Mouse (Mus musculus): ENCODE data around the gene Fgf22.

DNA sequence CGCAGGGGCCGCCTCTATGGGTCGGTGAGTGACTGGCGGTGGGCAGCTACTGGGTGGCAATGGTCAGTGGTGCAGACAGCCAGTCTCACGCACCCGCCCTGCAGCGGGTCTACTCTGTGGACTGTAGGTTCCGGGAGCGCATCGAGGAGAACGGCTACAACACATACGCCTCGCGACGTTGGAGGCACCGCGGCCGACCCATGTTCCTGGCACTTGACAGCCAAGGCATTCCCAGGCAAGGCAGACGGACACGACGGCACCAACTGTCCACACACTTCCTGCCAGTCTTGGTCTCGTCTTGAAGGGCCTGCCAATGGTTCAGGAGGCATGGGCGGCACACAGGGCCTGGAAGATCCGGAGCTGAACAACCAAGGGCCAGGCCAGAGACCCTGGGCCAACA, 1.8 kb downstream of the Fgf22 start:
- TF ChIP-seq CTCF (IDR thresholded peaks at IDR 0.05; ENCODE audit: borderline replicate concordance, insufficient read depth, low read depth, low read length), result no peak
- no peak for TF ChIP-seq POLR2A (IDR thresholded peaks at IDR 0.05; ENCODE audit: borderline replicate concordance, insufficient read depth, low read length)

Measured in cerebellum, adult 2 months (tissue).